Mouse (Mus musculus) G1E (cell line): Measurements from ENCODE around the gene Rps6kc1.

Source experiments
- CTCF ChIP-seq: IDR thresholded peaks from 2 replicates; pipeline ENCODE4 v1.5.1; 2012; ENCODE audit warnings: low read depth, low read length, inconsistent platforms, mixed read lengths
- POLR2AphosphoS5 ChIP-seq: IDR thresholded peaks from 2 replicates; pipeline ENCODE4 v1.6.1; 2012; ENCODE audit warnings: low read depth, low read length, inconsistent platforms; ENCODE audit not compliant: insufficient replicate concordance

DNA sequence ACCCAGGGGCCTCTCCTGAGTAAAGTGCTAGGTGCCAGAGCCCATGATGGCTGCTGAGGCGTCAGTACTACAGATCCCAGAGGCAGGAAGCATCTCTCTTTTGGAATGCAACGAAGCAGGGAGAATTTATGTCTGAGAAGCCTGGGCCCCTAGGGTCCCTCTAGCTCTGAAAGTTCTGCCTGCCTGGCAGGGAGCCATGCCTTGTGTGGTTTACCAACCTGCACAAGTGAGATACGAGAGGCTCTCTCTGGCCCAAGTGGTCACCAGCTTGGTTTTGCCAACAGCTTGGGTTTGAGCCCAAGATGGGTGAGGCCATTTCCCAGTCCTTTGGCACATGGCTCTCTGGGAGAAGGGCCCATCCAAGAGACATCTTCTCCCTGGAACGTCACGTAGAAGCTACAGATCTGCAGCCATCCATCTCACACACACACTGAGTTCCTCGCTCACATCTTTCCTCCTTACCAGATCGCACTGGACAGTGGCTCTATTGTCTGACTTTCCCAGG, 187.6 kb downstream of the Rps6kc1 start:
- TF ChIP-seq POLR2AphosphoS5 (no peak), CTCF (no peak)
